Mouse (Mus musculus): ENCODE results near the gene Col19a1.
"Not testable (repeated sequence)": the region's sequence is repeated elsewhere in the genome, so short reads cannot be mapped to it uniquely, and the experiment has no call there.

Gene Col19a1

DNA sequence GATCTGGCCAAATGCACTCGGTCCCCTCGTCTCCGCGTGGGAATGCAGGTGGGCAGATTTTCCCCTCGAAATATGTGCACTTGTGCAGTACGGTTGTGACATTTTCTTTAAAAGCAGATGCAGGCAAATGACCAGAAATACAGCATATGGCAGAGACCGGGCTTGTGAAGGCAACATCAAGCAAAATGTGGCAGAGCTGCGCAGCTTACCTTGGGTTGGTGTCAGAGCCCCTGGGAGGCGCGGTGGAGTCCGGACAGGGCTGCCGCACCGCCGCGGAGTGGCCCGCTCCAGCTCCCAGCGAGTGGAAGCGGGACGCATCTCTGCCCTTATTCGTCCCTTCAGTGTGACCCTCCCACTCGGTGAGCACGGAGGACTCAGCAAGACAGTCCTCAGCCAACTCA is at the start of gene Col19a1:
Col19a1 (minus strand) TSS at position 332 of the 401 bp plus-strand sequence.
- no peak for DNase-seq

GRCm38 (mm10) chr1:24633553-24634132 is 46.4 kb upstream of the Col19a1 start:
- peak; percentile 31 for DNase-seq

DNA sequence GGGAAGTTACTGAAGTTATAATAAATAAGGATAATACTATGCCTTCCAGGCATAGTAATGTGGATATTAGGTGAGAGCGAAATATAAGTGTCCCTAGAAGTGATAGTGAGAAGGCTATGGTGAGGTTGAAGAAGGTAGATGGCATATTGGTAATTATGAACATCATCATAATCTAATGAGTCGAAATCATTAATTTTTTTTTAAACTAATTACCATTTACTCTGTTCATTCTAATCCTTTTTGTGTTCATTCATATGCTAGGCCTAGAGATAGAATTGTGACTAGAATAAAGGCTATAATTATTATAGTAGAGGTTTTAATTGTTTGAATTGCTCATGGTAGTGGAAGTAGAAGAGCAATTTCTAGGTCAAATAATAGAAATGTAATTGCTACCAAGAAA is 25.3 kb upstream of the Col19a1 start:
- not testable (repeated sequence) for DNase-seq

DNA sequence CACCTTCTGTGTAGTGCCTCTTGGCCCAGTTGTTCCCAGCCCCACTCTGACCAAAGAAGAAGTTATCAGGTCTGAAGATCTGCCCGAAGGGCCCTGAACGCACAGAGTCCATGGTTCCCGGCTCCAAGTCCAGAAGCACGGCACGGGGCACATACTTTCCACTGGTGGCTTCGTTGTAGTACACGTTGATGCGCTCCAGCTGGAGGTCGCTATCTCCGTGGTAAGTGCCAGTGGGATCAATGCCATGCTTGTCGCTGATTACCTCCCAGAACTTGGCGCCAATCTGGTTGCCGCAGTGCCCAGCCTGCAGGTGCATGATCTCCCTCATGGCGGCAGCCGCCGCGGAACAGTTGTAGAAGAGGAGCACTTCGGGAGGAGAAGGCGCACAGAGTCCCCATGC is 7.8 kb upstream of the Col19a1 start:
- DNase-seq: no peak

DNA sequence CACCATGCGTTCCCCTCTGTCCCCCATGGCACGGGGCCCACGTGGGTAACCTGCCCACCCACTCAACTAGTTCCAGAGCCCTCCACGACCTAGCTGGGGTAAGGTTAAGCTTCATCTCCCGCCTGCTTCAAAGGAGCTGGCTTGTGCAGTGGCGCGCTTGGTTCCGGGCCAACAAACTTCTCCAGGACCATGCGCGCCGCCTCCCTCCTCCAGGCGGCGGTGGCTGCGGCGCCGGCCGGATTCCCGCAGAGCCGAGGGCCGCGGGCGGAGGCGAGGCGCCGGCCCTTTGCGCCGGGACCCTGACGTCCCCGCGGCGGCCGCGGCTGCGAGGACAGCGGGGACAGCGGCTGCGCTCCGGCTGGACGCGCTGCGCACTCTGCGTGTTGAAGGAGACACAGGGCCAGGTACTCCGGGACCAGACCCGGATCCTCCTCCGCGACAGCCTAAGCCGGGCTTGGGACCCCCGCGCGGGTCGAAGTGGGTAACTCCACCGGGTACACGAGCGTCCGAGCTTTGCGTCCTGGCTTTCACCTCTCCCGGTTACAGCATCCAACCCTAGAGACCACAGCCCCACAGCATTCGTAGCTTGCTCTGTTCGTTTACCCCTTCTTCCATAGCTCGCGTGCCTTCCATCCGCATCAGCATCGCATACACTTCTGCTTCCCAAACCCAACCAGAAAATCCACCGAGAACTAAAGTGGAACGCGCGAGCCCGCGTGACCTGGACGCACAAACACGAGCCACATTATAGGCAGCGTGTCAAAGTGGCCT is 717 bp downstream of the Col19a1 start:
- DNase-seq: no peak

DNA sequence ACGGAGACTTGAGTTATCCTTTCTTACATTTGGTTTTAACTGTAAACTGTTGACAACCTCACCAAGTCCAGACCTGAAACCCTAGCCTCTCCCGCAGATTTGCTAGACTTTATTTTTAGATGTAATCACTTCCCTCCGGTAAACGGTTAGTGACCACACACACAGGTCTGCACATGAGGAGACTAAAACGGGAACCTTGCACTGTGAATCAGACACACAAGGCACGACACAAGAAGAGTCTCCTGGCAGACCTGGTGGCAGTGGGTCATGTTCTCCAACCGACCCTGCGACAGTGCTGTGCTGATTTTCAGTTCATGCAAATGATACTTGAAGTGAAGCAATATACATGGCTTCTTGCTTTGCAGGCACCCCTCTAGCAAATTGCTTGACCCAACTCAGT is 14.7 kb downstream of the Col19a1 start:
- no peak for DNase-seq

DNA sequence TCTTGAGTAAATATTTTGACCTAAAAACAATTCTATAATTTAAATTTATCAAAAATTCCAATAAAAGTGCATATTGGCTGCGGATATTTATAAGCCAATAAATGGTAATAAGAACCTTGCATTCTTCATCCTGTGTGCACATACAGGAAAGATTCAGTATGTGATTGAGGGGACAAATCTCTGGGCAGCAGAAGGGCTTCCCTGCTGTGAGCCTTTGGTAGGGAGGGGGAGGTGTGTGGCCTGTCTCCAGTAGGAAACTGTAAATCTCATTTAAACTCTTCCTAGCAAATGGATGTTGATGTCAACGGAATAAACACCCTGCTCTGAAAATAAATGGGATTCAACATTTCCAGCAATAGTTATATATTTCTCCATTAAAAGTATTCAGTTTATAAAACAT is 23.2 kb downstream of the Col19a1 start:
- DNase-seq: no peak

DNA sequence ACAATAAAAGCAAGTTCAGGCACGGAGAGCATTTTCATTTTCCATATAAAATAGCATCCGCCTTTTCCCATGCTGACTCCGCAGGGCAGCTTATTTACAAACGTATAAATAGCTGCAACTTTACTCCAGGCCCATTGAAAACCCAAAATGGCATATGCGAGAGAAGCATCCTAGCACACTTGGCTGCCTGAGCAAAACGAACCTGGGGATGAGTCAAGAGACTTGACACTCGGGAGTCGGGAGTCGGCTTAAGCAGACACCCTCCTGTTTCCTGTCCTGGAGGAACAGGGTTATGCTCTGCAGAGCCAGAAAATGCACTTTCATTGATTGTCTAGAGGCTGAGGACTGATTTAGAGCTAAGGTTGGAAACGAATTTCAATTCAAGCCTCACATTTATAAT is 29.3 kb downstream of the Col19a1 start:
- DNase-seq: no peak

- DNase-seq: peak; percentile 26
Observed at GRCm38 (mm10) chr1:24553462-24553861, 33.8 kb downstream of the Col19a1 start.

- no peak for DNase-seq
Observed at GRCm38 (mm10) chr1:24550560-24551280, 36.6 kb downstream of the Col19a1 start.

- no peak for DNase-seq
Observed at GRCm38 (mm10) chr1:24550031-24550430, 37.2 kb downstream of the Col19a1 start.

DNA sequence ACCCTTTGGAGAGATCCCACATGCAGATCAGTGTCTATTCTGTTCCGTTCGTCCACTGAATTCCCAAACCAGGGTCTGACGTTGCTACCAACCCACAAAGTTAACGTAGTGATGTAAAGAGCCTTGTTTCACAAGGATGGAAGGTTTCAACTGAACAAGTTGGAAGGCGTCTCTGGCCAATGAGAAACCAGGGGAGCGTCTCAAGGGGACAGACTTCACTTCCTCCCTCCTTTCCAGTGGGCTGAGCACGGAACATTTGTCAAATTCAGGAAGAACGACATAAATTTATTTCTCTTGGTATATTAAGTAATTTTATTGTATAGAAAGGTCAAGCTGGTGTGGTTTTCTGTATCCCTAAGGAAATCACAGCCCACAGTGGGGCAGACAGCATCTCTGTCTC is 38.2 kb downstream of the Col19a1 start:
- no peak for DNase-seq

DNA sequence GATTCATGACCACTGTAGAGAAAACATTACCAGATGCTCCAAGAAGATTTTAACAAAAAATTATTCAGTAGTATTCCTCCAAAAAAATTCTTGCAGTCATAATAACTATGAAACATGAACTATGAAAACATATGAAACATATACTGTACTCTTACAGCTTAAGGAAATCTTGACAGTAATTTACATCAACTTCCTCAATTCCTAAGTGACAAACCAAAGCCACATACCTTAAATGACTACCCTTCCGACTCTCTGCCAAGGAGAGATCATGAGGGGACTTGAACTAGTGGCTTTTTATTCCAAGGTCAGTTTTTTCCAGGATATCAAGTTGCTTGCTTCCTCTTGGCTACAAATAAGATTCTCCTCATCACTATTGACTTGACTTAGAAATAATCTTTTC is 39.7 kb downstream of the Col19a1 start:
- DNase-seq: no peak

DNA sequence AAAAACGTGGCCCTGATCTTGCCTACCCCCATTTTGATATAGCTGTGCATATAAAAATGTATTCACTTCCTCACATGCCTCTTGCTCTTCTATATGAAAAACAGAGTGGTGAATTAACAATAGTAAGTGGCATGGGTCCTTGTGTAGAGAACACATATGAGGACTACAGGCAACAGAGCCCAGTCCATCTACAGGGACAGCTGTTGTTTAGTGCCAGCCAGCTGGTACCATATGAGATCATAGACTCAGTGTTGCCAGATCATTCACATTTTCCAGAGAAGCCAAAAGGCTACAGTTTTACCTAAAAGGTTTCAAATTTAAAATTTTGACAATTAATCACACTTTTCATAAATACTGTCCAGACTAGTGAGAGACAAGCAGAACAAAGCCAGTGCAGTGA is 47.4 kb downstream of the Col19a1 start:
- DNase-seq: no peak

DNA sequence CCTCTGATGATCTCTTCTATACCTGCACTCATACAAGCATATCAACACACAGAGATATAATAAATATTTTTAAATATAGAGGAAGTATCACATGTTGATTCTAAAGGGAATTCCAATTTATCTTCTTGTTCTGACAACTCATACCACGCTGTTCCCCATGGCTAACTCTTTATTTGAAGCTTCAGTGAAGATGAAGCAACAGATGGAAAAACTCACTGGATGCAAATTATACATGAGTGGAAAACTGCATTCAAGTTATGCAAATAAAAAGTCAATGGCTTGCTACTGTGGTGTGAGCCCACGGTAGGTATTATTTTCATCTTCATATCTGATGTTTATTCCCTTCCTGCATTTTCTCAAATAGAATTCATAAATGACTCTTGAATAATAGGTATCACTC is 60.1 kb downstream of the Col19a1 start:
- no peak for DNase-seq

- DNase-seq: no peak
Observed at GRCm38 (mm10) chr1:24517462-24517861, 69.8 kb downstream of the Col19a1 start.

- no peak for DNase-seq
Observed at GRCm38 (mm10) chr1:24515341-24515740, 71.9 kb downstream of the Col19a1 start.

DNA sequence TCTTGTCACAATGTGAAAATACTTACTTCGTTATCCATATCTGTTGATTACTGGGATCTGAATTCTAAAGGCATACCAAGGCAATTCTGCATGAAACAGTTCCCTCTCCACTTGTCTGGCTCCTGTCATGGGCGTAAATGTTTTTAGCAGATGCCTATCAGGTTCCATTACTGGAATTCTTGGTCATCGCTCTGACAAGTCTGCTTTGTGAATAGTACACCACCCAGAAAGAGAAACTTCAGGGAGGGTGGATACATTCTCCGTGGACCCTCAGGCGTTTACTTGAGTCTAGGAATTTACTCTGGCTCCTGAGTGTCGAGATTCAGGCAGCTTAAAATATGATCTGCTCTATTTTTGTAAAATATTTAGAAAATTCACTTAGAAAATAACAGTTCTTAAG is 75.7 kb downstream of the Col19a1 start:
- DNase-seq: no peak

GRCm38 (mm10) chr1:24495400-24495799 is 91.9 kb downstream of the Col19a1 start:
- DNase-seq: no peak

DNA sequence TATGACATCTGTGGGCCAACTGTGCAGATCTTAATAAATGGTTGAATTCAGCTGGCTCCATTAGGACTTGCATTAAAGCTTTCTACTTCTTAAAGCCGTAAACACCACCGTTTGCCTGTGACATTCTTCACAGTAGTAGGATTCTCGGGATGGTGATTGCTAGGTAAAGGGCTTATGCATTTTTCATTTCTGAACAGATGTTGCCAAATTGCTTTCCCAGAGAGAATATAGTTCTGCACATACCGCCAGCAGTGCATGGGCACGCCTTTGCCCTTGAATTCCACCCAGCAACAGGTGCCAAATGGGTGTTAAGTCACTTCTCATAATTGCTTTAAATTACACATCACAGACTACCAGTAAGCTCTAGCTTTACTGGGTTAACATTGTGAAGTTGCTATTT is 103.1 kb downstream of the Col19a1 start:
- no peak for DNase-seq

GRCm38 (mm10) chr1:24471096-24471710 is 116.1 kb downstream of the Col19a1 start:
- no peak for DNase-seq

DNA sequence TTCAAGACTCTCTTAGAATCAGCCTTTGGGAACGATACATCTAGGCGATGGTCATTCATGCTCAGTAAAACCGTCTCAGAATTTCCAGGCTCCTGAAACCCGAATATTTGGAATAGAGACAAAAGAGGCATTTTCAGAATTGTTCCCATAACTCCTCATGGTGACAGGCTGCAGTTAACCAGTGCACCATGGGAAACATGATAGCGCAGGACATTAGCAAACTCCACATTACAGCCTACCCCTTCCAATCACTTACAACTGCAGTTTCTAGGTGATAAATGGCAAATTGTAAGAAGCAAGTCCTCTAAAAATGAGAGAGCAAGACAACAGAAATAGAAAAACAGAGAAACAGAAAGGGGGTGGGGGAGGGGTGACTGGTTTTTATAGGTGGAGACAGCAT is 116.6 kb downstream of the Col19a1 start:
- DNase-seq: no peak

DNA sequence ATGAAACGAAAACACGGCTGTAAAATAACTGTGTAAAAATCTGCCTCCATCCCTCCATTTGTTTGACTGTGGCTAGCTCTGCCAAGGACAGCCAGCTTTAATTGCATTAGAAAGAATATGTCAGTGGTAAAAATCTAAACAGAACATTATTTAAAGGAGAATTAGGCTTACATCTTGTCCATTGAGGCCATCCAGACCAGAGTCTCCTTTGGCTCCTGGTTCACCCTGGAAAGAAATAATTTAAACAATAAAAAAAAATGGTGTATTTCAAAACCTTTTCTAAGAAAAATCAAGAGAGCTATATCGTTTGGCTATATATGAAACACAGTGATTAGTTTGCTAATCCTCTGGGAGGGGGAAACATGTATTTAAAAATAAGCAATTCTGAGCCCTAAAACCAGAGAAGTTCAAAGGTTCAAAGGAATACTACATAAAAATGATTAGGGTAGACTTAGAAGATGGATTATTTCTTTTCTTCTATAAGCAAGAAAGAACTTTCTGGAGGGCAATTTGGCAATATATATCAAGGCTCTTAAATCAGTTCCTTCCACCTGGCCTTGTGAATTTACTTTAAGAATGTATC is 125.9 kb downstream of the Col19a1 start:
- no peak for DNase-seq

Measured in kidney, adult 9 months (tissue).